Mouse (Mus musculus): ENCODE data around the gene Rpl7l1.

GRCm38 (mm10) chr17:46820628-46821027 is 38.2 kb upstream of the Rpl7l1 start:
- TF ChIP-seq CTCF (IDR thresholded peaks at IDR 0.05; ENCODE audit: low read depth): no peak
- TF ChIP-seq EP300 (IDR thresholded peaks at IDR 0.05; ENCODE audit: low read depth): no peak

Measured in liver, embryonic 14.5 days (tissue).